ENCODE assay signal across 8 mouse cellular contexts in genomic region chrX:106187737-106188136, GRCm38 (mm10). TPM values are rescaled to one million over a fixed set of nuclear protein-coding genes. Genes with fewer than 3 reads are reported as not detected.
A peak's percentile ranks its signal among the peaks of the same experiment; 100 is the strongest.
DNase-seq lines count a peak whose midpoint lies in the region; ATAC-seq and TF ChIP-seq lines count a peak whose summit lies in the region.

No protein-coding gene starts in this region.

- peak overlapping the region; percentile 80 for H3K9ac ChIP-seq in heart, embryonic 11.5 days (ENCODE audit: low read depth, low read length)
- H3K9ac ChIP-seq in kidney, embryonic 16.5 days (replicated peaks; ENCODE audit: low read length) = peak overlapping the region; percentile 72

- no peak for ATAC-seq in heart, embryonic 11.5 days (replicated peaks; ENCODE audit: insufficient number of reproducible peaks, low FRiP score, low TSS enrichment)
- no peak for ATAC-seq in kidney, embryonic 16.5 days (ENCODE audit: low FRiP score, low TSS enrichment)

- WGBS in heart, embryonic 11.5 days (ENCODE audit: insufficient replicate concordance) = 18% methylated on average over 12 of the region's 12 CpGs
- 25% methylated on average over 12 of the region's 12 CpGs for WGBS in kidney, embryonic 16.5 days
- WGBS in spleen, adult 2 months = 29% methylated on average over 12 of the region's 12 CpGs

- H3K27me3 ChIP-seq in heart, embryonic 11.5 days (ENCODE audit: control insufficient read depth, insufficient read depth, low read length) = no peaks in the 10 kb centered on the region
- no peaks in the 10 kb centered on the region; the same call in 1 of the 2 replicates for H3K27me3 ChIP-seq in kidney, embryonic 16.5 days (ENCODE audit: insufficient read depth, low read length)
- no peaks in the 10 kb centered on the region for H3K27me3 ChIP-seq in spleen, adult 2 months (ENCODE audit: control insufficient read depth, insufficient read depth, low read length)

- H3K36me3 ChIP-seq in heart, embryonic 11.5 days (ENCODE audit: control insufficient read depth, insufficient read depth, low read length) = no peaks in the 10 kb centered on the region
- H3K36me3 ChIP-seq in kidney, embryonic 16.5 days (ENCODE audit: insufficient read depth, low read length) = no peaks in the 10 kb centered on the region
- no peaks in the 10 kb centered on the region for H3K36me3 ChIP-seq in spleen, adult 2 months (ENCODE audit: control insufficient read depth, insufficient read depth, low read length)

- peak overlapping the region; percentile 60 for H3K4me3 ChIP-seq in heart, embryonic 11.5 days (ENCODE audit: low read depth, low read length)
- peak overlapping the region; percentile 62 for H3K4me3 ChIP-seq in kidney, embryonic 16.5 days (ENCODE audit: low read length)
- H3K4me3 ChIP-seq in spleen, adult 2 months (ENCODE audit: extremely low read depth, insufficient read depth, insufficient read length) = peak overlapping the region; percentile 74

- peak; percentile 56 for DNase-seq in CD4-positive helper T cell, adult 2 months (ENCODE audit: low read depth, low spot score)
- peak; percentile 31 for DNase-seq in Muller cell, postnatal 12 days (ENCODE audit: inconsistent ontology term)
- DNase-seq in cerebellum, postnatal 36 days = peak; percentile 9 to 21
- peak; percentile 50 for DNase-seq in lung, postnatal 25 days (ENCODE audit: low spot score)
- peak in 1 of 2 experiments; percentile 7 for DNase-seq in spleen, adult 2 months (ENCODE audit: low read depth in 1 of 2, low spot score in 2 of 2)
- no peak for DNase-seq in testis, postnatal 10 days (ENCODE audit: low spot score)

- TF ChIP-seq CTCF in spleen, adult 2 months (IDR thresholded peaks at IDR 0.05; ENCODE audit: extremely low read depth, insufficient read depth, insufficient read length, insufficient replicate concordance) = no peak

- no peak for TF ChIP-seq POLR2A in spleen, adult 2 months (IDR thresholded peaks at IDR 0.05; ENCODE audit: low read depth, low read length)

- H3K4me1 ChIP-seq in heart, embryonic 11.5 days (ENCODE audit: control insufficient read depth, insufficient read depth, low read length) = 0 out of 2 replicates have a peak, but pooled peaks cover 3% of the 10 kb centered on the region
- H3K4me1 ChIP-seq in kidney, embryonic 16.5 days (ENCODE audit: insufficient read depth, low read length) = peaks cover 15% of the 10 kb centered on the region; the same call in 1 of the 2 replicates
- H3K4me1 ChIP-seq in spleen, adult 2 months (ENCODE audit: control insufficient read depth, insufficient read depth, insufficient read length) = peaks cover 14% of the 10 kb centered on the region

- peak overlapping the region; percentile 86 for H3K27ac ChIP-seq in heart, embryonic 11.5 days (ENCODE audit: low read depth, low read length)
- peak overlapping the region; percentile 85; the same call in 1 of the 2 replicates for H3K27ac ChIP-seq in kidney, embryonic 16.5 days (ENCODE audit: low read length)
- no peak overlapping the region; the same call in 1 of the 2 replicates for H3K27ac ChIP-seq in spleen, adult 2 months (ENCODE audit: insufficient read depth, low read length)

- H3K9me3 ChIP-seq in heart, embryonic 11.5 days (replicated peaks; ENCODE audit: control insufficient read depth, low read length) = no peaks in the 10 kb centered on the region
- H3K9me3 ChIP-seq in kidney, embryonic 16.5 days (ENCODE audit: low read length) = no peaks in the 10 kb centered on the region

- H3K4me2 ChIP-seq in heart, embryonic 11.5 days = peak overlapping the region; percentile 68
- peak overlapping the region; percentile 61 for H3K4me2 ChIP-seq in kidney, embryonic 16.5 days (replicated peaks; ENCODE audit: low read depth, low read length)

RNA-seq across cellular contexts. Expression of gene Pgk1, which starts 0.8 kb away (rescaled TPM):
- polyA plus RNA-seq in heart, embryonic 11.5 days (2014; fragmentation: Nextera tagmentation; extraction: Ambion mirVana) = 725 and 775 TPM in 2 replicates
- 357 and 397 TPM in 2 replicates for polyA plus RNA-seq in kidney, embryonic 16.5 days (2015; fragmentation: Nextera tagmentation; extraction: Ambion mirVana)
- polyA plus RNA-seq in spleen, adult 2 months (2012; rRNA removed) = 26.3 and 27.8 TPM in 2 replicates

RNA-seq across cellular contexts. Expression of gene Taf9b, which starts 33.2 kb away (rescaled TPM):
- polyA plus RNA-seq in heart, embryonic 11.5 days (2014; fragmentation: Nextera tagmentation; extraction: Ambion mirVana) = 21.0 and 22.5 TPM in 2 replicates
- polyA plus RNA-seq in kidney, embryonic 16.5 days (2015; fragmentation: Nextera tagmentation; extraction: Ambion mirVana) = 9.6 and 11.5 TPM in 2 replicates
- 2.2 and 2.4 TPM in 2 replicates for polyA plus RNA-seq in spleen, adult 2 months (2012; rRNA removed)

RNA-seq across cellular contexts. Expression of gene Tlr13, which starts 44.7 kb away (rescaled TPM):
- 0.31 and 0.34 TPM in 2 replicates for polyA plus RNA-seq in heart, embryonic 11.5 days (2014; fragmentation: Nextera tagmentation; extraction: Ambion mirVana)
- 0.40 and 0.44 TPM in 2 replicates for polyA plus RNA-seq in kidney, embryonic 16.5 days (2015; fragmentation: Nextera tagmentation; extraction: Ambion mirVana)
- polyA plus RNA-seq in spleen, adult 2 months (2012; rRNA removed) = 2.3 and 2.4 TPM in 2 replicates

Comparison
In these comparisons a context has a peak if more than half of its experiments do, and no peak if none do; other contexts are left out.
1. RNA of gene Pgk1, which starts 0.8 kb away (polyA plus RNA-seq): 725 to 775 TPM in heart, embryonic 11.5 days and 357 to 397 TPM in kidney, embryonic 16.5 days; 26.3 to 27.8 TPM in spleen, adult 2 months; every median in the first group is over 10 times any median in the second.
2. Peak in every context shown above with its lines, with median percentiles within 50 percentile points of each other: H3K4me3 ChIP-seq.